Mouse (Mus musculus) c-Kit-negative CD71-positive TER-119-positive erythroid progenitor cells, embryonic 14.5 days (primary cell): ENCODE measurements around the gene Cdca3.
A peak's percentile ranks its signal among the peaks of the same experiment; 100 is the strongest.
"Not testable (repeated sequence)": the region's sequence is repeated elsewhere in the genome, so short reads cannot be mapped to it uniquely, and the experiment has no call there.

Experiments used
- DNase-seq: peaks from one replicate; pipeline ENCODE4 v3.0.0-alpha.2; 2013; ENCODE audit warnings: low read depth, low spot score

Gene Cdca3

GRCm38 (mm10) chr6:124828868-124829798, at the start of gene Cdca3, which contains the start of gene Usp5:
Gene Cdca3 (plus strand): TSS chr6:124829547.
Gene Usp5 (minus strand): TSS chr6:124829484.
- peak; percentile 99 for DNase-seq

- DNase-seq = no peak
These were observed 49.3 kb upstream of the Cdca3 start for GRCm38 (mm10) chr6:124779984-124780416.

GRCm38 (mm10) chr6:124780917-124781316, 48.4 kb upstream of the Cdca3 start:
- no peak for DNase-seq

GRCm38 (mm10) chr6:124782436-124782835, 46.9 kb upstream of the Cdca3 start:
- DNase-seq = no peak

GRCm38 (mm10) chr6:124786756-124787420, 42.5 kb upstream of the Cdca3 start:
- DNase-seq = no peak

GRCm38 (mm10) chr6:124787722-124788121, 41.6 kb upstream of the Cdca3 start:
- DNase-seq = no peak

GRCm38 (mm10) chr6:124789519-124789918, 39.8 kb upstream of the Cdca3 start:
- DNase-seq = no peak

GRCm38 (mm10) chr6:124790121-124790520, 39.2 kb upstream of the Cdca3 start:
- DNase-seq = no peak

GRCm38 (mm10) chr6:124791911-124792310, 37.4 kb upstream of the Cdca3 start:
- no peak for DNase-seq

GRCm38 (mm10) chr6:124795781-124796180, 33.6 kb upstream of the Cdca3 start:
- DNase-seq = no peak

GRCm38 (mm10) chr6:124796200-124796599, 33.1 kb upstream of the Cdca3 start:
- DNase-seq = no peak

GRCm38 (mm10) chr6:124802400-124802799, 26.9 kb upstream of the Cdca3 start:
- not testable (repeated sequence) for DNase-seq

GRCm38 (mm10) chr6:124803061-124803460, 26.3 kb upstream of the Cdca3 start:
- DNase-seq = no peak

GRCm38 (mm10) chr6:124803691-124804090, 25.7 kb upstream of the Cdca3 start:
- DNase-seq = not testable (repeated sequence)

GRCm38 (mm10) chr6:124804341-124804740, 25.0 kb upstream of the Cdca3 start:
- no peak for DNase-seq

- DNase-seq = peak; percentile 78
These were observed 23.7 kb upstream of the Cdca3 start for GRCm38 (mm10) chr6:124805341-124806321.

- DNase-seq = no peak
These were observed 22.8 kb upstream of the Cdca3 start for GRCm38 (mm10) chr6:124806446-124807140.

- no peak for DNase-seq
These were observed 22.0 kb upstream of the Cdca3 start for GRCm38 (mm10) chr6:124807366-124807765.

- no peak for DNase-seq
These were observed 21.4 kb upstream of the Cdca3 start for GRCm38 (mm10) chr6:124807986-124808357.

GRCm38 (mm10) chr6:124808358-124809012, 20.9 kb upstream of the Cdca3 start, which contains the start of gene Spsb2:
Gene Spsb2 (plus strand): TSS chr6:124808661.
- no peak for DNase-seq
